Mouse (Mus musculus) liver, embryonic 14.5 days (tissue): ENCODE measurements around the gene Mrgprf.

Source experiments
- CTCF ChIP-seq: IDR thresholded peaks from 2 replicates; pipeline ENCODE4 v1.5.1; 2016; ENCODE audit warnings: antibody characterized with exemption, low read depth, control low read depth
- EP300 ChIP-seq: IDR thresholded peaks from 2 replicates; pipeline ENCODE4 v1.6.1; 2016; ENCODE audit warnings: antibody characterized with exemption, low read depth

- TF ChIP-seq CTCF (no peak), EP300 (no peak)
These were observed 16.3 kb upstream of the Mrgprf start for GRCm38 (mm10) chr7:145284293-145284692.
